Mouse (Mus musculus): ENCODE data around the gene Slc25a14.

GRCm38 (mm10) chrX:48596053-48596452 lies 27.2 kb upstream of the Slc25a14 start:
- TF ChIP-seq MAX (IDR thresholded peaks at IDR 0.05; ENCODE audit: low read length) (no peak), EP300 (IDR thresholded peaks at IDR 0.05; ENCODE audit: low read depth in 1 of 2, low read length in 2 of 2) (no peak), ZC3H11A (IDR thresholded peaks at IDR 0.05; ENCODE audit: low read depth, low read length) (no peak)

Data from MEL (cell line).